Mouse (Mus musculus) CH12.LX (cell line): ENCODE results near the gene Ifrd2. TPM values are rescaled to one million over a fixed set of nuclear protein-coding genes. Genes with fewer than 3 reads are reported as not detected.

Experiments
- DNase-seq: peaks from one replicate; pipeline ENCODE4 v3.0.0-alpha.2; 2013; ENCODE audit errors: extremely low read depth
- H3K27ac ChIP-seq: 2 replicates; pipeline ENCODE4 v1.5.1; 2012; ENCODE audit warnings: low read depth, mild to moderate bottlenecking, control low read depth, moderate library complexity; ENCODE audit not compliant: insufficient read depth
- H3K27me3 ChIP-seq: replicated peaks from 2 replicates; pipeline ENCODE3; 2012; ENCODE audit warnings: inconsistent platforms
- H3K36me3 ChIP-seq, 2 experiments: replicated peaks in 1 of 2; 2 replicates each; pipeline versions ENCODE3 to v1.6.1; 2012; ENCODE audit warnings: inconsistent platforms in 1 of 2, low read length in 1 of 2, mild to moderate bottlenecking in 1 of 2, mixed read lengths in 1 of 2, moderate library complexity in 1 of 2; ENCODE audit not compliant: control insufficient read depth in 1 of 2, insufficient read depth in 1 of 2
- H3K4me1 ChIP-seq, 2 experiments: 2 replicates each; pipeline ENCODE4 v1.6.1; 2012; ENCODE audit warnings: inconsistent platforms in 1 of 2, moderate library complexity in 1 of 2; ENCODE audit not compliant: insufficient read depth in 2 of 2, control insufficient read depth in 1 of 2
- H3K4me2 ChIP-seq: 2 replicates; pipeline ENCODE4 v1.6.1; 2012; ENCODE audit warnings: low read depth, mild to moderate bottlenecking, control low read depth; ENCODE audit not compliant: poor library complexity, insufficient read depth, severe bottlenecking
- H3K4me3 ChIP-seq, 3 experiments: fragments of 150-350 bp in 1 of 3; sonication (generic) in 1 of 3; replicated peaks in 1 of 3; 2 replicates each; pipeline versions ENCODE3 to v1.5.1; 2011 to 2012; ENCODE audit warnings: low read depth in 2 of 3, low read length in 2 of 3, mild to moderate bottlenecking in 2 of 3, moderate library complexity in 2 of 3, control low read depth in 1 of 3, improper control_type of control experiment in 1 of 3, inconsistent platforms in 1 of 3, mixed read lengths in 1 of 3; ENCODE audit not compliant: poor library complexity in 1 of 3
- H3K79me2 ChIP-seq: replicated peaks from 2 replicates; pipeline ENCODE4 v1.6.1; 2012; ENCODE audit warnings: mild to moderate bottlenecking, moderate library complexity; ENCODE audit not compliant: control insufficient read depth, poor library complexity, insufficient read depth, severe bottlenecking; ENCODE audit errors: extremely low read depth
- H3K9ac ChIP-seq: 2 replicates; pipeline ENCODE4 v1.6.1; 2012; ENCODE audit warnings: low read depth, mild to moderate bottlenecking, control low read depth, moderate library complexity; ENCODE audit not compliant: insufficient read depth
- H3K9me3 ChIP-seq: replicated peaks from 2 replicates; pipeline ENCODE3; 2012; ENCODE audit warnings: low read length, inconsistent platforms, mixed read lengths
- BHLHE40 ChIP-seq: IDR thresholded peaks from 2 replicates; pipeline ENCODE4 v1.6.1; 2011; ENCODE audit warnings: mild to moderate bottlenecking, low read depth, low read length, improper control_type of control experiment
- CHD1 ChIP-seq: IDR thresholded peaks from 2 replicates; pipeline ENCODE4 v1.6.1; 2012; ENCODE audit warnings: low read depth, low read length, improper control_type of control experiment, inconsistent platforms
- CHD2 ChIP-seq: IDR thresholded peaks from 2 replicates; pipeline ENCODE4 v1.6.1; 2011; ENCODE audit warnings: low read length, improper control_type of control experiment
- HCFC1 ChIP-seq: IDR thresholded peaks from 2 replicates; pipeline ENCODE4 v1.6.1; 2012; ENCODE audit warnings: low read depth, mild to moderate bottlenecking, inconsistent platforms, low read length, improper control_type of control experiment
- JUND ChIP-seq: conservative IDR thresholded peaks from 2 replicates; pipeline ENCODE4 v1.6.1; 2011; ENCODE audit warnings: low read depth, low read length, improper control_type of control experiment
- MAX ChIP-seq: IDR thresholded peaks from 2 replicates; pipeline ENCODE4 v1.6.1; 2011; ENCODE audit warnings: low read length, improper control_type of control experiment
- MAZ ChIP-seq: IDR thresholded peaks from 2 replicates; pipeline ENCODE4 v1.6.1; 2012; ENCODE audit warnings: low read depth, mild to moderate bottlenecking, inconsistent platforms, low read length, improper control_type of control experiment, moderate library complexity
- MXI1 ChIP-seq: IDR thresholded peaks from 2 replicates; pipeline ENCODE4 v1.6.1; 2011; ENCODE audit warnings: mild to moderate bottlenecking, low read depth, low read length, improper control_type of control experiment
- NELFE ChIP-seq: IDR thresholded peaks from 2 replicates; pipeline ENCODE4 v1.6.1; 2011; ENCODE audit warnings: low read depth, low read length, improper control_type of control experiment
- NRF1 ChIP-seq: IDR thresholded peaks from 2 replicates; pipeline ENCODE4 v1.6.1; 2014; ENCODE audit warnings: low read depth, mild to moderate bottlenecking, inconsistent platforms, low read length, improper control_type of control experiment, moderate library complexity
- POLR2A ChIP-seq: IDR thresholded peaks from 2 replicates; pipeline ENCODE4 v1.6.1; 2011; ENCODE audit warnings: low read depth, mild to moderate bottlenecking, improper control_type of control experiment, low read length
- RCOR1 ChIP-seq: conservative IDR thresholded peaks from 2 replicates; pipeline ENCODE4 v1.6.1; 2012; ENCODE audit warnings: low read depth, mild to moderate bottlenecking, inconsistent platforms, low read length, improper control_type of control experiment
- SIN3A ChIP-seq: IDR thresholded peaks from 2 replicates; pipeline ENCODE4 v1.6.1; 2012; ENCODE audit warnings: low read length, improper control_type of control experiment, inconsistent platforms
- TBP ChIP-seq: conservative IDR thresholded peaks from 2 replicates; pipeline ENCODE4 v1.6.1; 2011; ENCODE audit warnings: low read depth, low read length, improper control_type of control experiment
- TCF12 ChIP-seq: IDR thresholded peaks from 2 replicates; pipeline ENCODE4 v1.6.1; 2014; ENCODE audit warnings: low read depth, mild to moderate bottlenecking, inconsistent platforms, low read length, improper control_type of control experiment
- USF1 ChIP-seq: IDR thresholded peaks from 2 replicates; pipeline ENCODE4 v1.6.1; 2014; ENCODE audit warnings: low read depth, mild to moderate bottlenecking, inconsistent platforms, low read length, improper control_type of control experiment
- ZMIZ1 ChIP-seq: IDR thresholded peaks from 2 replicates; pipeline ENCODE4 v1.6.1; 2012; ENCODE audit warnings: low read depth, mild to moderate bottlenecking, inconsistent platforms, low read length, improper control_type of control experiment
- ZNF384 ChIP-seq: IDR thresholded peaks from 2 replicates; pipeline ENCODE4 v1.6.1; 2012; ENCODE audit warnings: low read depth, low read length, improper control_type of control experiment, inconsistent platforms
- dilution Hi-C: fragments of 300-500 bp; cut with MboI; formaldehyde crosslinking; loops from 2 replicates; pipeline ENCODE4 v1.14.3; 2020; ENCODE audit warnings: low sequenced_read_pairs; ENCODE audit not compliant: extremely low pct_unique_long_range_greater_than_20kb, extremely low pct_ligation_motif_present
- in situ Hi-C: fragments of 300-500 bp; cut with MboI; formaldehyde crosslinking; loops from 3 replicates; pipeline ENCODE4 v1.14.3; 2019; ENCODE audit warnings: low sequenced_read_pairs, low pct_ligation_motif_present, low pct_unique_long_range_greater_than_20kb, mixed read lengths
- polyA plus RNA-seq: library from polyadenylated mRNA; unstranded; fragments of >175 nt; gene quantifications from 2 replicates; pipeline ENCODE4 v1.2.1, GENCODE M21; 2012; ENCODE audit warnings: low read depth; ENCODE audit not compliant: insufficient read length
- total RNA-seq, 2 experiments: library from RNA; depleted of rRNA; stranded (reverse); fragments of 300-350 nt in 1 of 2; fragments of >200 nt in 1 of 2; gene quantifications; 2 replicates each; pipeline ENCODE4 v1.2.3; 2012 to 2014

Gene Ifrd2
- total and polyA plus RNA-seq, 3 experiments = 62.8 to 143 (median 91.3) TPM

DNA sequence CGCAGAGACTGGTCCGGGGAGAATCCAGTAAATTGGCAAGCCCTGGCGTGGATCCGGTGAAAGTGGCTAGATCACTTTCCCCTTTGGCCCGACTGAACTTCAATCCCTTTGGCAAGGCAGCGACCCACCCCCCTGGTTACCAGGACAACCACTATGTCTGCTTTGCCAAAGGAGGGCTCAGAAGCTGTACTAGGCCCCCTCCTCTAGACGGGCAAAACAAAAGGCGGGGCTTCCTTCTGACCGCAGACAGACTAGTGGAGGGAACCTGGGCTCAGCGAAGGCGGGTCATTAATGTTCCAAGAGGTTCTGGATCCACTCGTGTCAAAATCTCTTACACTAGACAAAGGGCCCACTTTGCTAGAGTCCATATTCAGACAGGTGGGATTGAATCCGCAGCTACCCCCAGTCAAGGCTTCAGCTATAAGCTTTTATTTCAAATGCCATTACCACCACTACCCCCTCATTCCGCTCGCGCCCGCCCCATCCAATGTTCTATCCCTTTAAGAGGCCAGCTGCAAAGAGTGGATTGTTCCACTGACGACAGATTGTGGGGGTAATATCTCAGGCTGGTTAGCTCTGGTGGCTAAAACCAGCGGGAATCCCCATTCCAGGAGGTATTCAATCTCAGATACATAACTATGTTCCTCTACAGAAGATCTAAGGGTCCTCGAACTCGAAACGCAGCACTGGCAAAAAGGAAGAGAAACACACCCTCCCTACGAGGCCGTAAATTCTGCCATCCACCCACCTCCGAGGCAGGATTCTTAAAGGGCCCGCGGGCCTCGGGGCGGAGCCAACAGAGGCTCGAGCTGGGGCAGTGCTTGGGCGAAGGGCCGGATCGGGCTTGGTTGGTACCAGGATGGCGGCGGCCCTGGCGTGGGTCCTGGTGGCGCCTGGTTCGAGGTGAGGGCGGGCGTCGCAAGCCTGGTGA lies 18.8 kb upstream of the Ifrd2 start:
- H3K27ac ChIP-seq = no peak overlapping the region
- peak; percentile 41; the same call in 1 of the 2 replicates for TF ChIP-seq TCF12
- TF ChIP-seq MAX = 0 out of 2 replicates have a peak, but pooled peaks have one; percentile 5
- TF ChIP-seq POLR2A = peak; percentile 73
- peak; percentile 99 for TF ChIP-seq SIN3A
- no peak for TF ChIP-seq MAZ
- peak; percentile 99 for TF ChIP-seq CHD1
- no peak for TF ChIP-seq RCOR1
- no peak for TF ChIP-seq JUND
- peak; percentile 50; the same call in 1 of the 2 replicates for TF ChIP-seq NELFE
- no peak for TF ChIP-seq NRF1
- no peak for TF ChIP-seq ZMIZ1
- peak; percentile 42; the same call in 1 of the 2 replicates for TF ChIP-seq TBP
- TF ChIP-seq HCFC1 = peak; percentile 74
- TF ChIP-seq, all 38 proteins: peak for 8
- Histone ChIP-seq H3K36me3 (peaks cover 39 to 61% of the 10 kb centered on the region in 2 experiments), H3K9me3 (no peaks in the 10 kb centered on the region), H3K79me2 (peaks cover 5% of the 10 kb centered on the region), H3K9ac (peak overlapping the region; percentile 79), H3K4me2 (peak overlapping the region; percentile 86), H3K4me3 (peak overlapping the region; percentile 80 to 83 (median 80)), H3K4me1 (peaks cover 23 to 54% of the 10 kb centered on the region in 2 experiments), H3K27me3 (no peaks in the 10 kb centered on the region)
- in situ Hi-C loops (no loop called here), dilution Hi-C loops (no loop called here)
- DNase-seq = peak; percentile 84

DNA sequence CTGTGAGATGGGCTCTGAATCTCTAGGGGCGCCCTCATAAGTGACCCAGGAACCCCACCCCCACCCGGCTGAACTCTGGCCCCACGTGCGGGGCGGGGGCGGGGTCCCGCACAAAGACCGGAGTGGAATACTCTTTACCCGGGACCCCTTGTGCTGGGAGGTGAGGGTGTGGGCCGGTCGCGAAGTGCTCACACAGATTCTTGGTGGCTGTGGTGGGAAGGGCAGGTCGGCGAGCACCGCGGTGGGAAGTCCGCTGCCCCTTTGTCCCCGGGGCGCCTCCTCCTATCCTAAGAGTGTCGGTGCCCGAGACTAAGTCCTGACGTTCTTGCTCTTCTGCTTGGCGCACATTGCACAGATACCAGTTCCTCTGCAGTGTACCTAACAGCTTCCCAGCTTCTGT lies 18.2 kb upstream of the Ifrd2 start:
- Histone ChIP-seq H3K79me2 (no peaks in the 10 kb centered on the region; the same call in 1 of the 2 replicates), H3K4me3 (peak overlapping the region; percentile 80 to 83 (median 80)), H3K9me3 (no peaks in the 10 kb centered on the region), H3K27ac (no peak overlapping the region), H3K36me3 (peaks cover 37 to 62% of the 10 kb centered on the region in 2 experiments), H3K4me2 (peak overlapping the region; percentile 86), H3K9ac (peak overlapping the region; percentile 79), H3K4me1 (peaks cover 19 to 47% of the 10 kb centered on the region in 2 experiments), H3K27me3 (no peaks in the 10 kb centered on the region)
- TF ChIP-seq ZNF384 (no peak), POLR2A (no peak), MXI1 (peak; percentile 96), MAZ (peak; percentile 68), RCOR1 (no peak), BHLHE40 (peak; percentile 83), CHD2 (peak; percentile 77; the same call in 1 of the 2 replicates), SIN3A (no peak), MAX (peak; percentile 83), TCF12 (0 out of 2 replicates have a peak, but pooled peaks have one; percentile 4), USF1 (peak; percentile 20; the same call in 1 of the 2 replicates)
- dilution Hi-C loops (no loop called here), in situ Hi-C loops (no loop called here)
- DNase-seq = no peak
